Mouse (Mus musculus) regulatory T cell (primary cell): ENCODE results near the gene Fancd2.

Experiments used
- in situ Hi-C: fragments of 300-600 bp; cut with MboI, MseI; formaldehyde crosslinking; loops from one replicate; pipeline ENCODE4 v1.15.1; 2025; ENCODE audit warnings: high pct_unique_total_duplicates

The Fancd2 gene

DNA sequence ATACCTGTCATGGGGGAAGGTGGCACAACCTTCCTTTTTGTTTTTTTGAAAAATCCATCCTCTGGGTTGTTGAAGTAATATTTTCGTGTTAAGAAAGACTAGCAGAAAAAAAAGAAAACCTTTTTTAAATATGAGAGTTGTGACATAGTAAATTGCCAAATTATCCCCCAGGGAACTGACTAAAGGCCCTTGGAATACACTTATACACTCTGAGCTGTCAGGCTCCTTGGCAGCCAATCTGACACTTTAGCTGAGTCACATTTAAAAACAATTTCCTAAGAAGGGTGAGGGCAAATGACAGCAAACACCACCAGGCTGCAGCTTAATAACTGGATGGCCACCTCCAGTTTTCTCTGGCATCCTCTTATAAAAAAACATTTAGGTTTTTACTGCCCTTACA lies 9.2 kb upstream of the Fancd2 start:
- in situ Hi-C loops: no loop called here

DNA sequence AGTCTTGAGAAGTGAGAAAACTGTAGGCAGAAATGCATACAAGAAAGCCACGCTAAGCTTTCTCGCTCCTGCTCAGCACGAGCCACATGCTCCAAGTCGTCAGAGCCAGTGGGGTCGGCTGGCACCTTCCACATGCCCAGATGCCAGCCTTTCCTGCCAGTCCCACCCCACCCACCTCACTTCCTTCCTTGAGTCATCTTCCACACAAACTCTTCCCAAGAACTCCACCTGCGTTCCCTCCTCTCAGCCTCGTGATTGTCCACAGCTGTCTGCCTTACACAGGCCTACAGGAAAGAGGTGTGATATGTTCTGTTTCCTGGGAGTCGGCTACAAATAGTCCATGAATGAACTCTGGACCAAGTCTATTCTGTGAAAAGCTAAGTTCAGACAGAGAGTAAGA lies 8.1 kb upstream of the Fancd2 start:
- in situ Hi-C loops: no loop called here

DNA sequence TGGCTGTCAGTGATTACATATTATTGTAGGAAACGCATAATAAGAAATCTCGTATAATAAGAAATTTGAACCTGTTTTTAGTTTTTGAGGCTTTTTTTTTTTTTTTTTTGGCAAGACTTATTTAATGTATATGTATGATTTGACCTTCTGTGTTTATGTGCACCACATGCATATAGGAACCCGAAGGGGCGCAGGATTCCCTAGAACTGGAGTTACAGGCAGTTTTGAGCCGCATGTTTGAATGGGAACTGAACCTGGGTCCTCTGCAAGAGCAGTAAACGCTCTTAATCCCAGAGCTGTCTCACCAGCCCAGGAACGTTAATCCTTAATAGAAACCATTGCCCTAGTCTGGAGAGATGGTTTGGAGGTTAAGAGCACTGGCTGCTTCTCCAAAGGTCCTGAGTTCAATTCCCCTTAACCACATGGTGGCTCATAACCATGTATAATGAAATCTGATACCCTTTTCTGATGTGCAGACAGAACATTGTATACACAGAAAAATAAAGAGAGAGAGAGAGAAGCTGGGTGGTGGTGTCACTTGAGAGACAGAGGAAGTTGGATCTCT lies 440 bp downstream of the Fancd2 start:
- in situ Hi-C loops: no loop called here

DNA sequence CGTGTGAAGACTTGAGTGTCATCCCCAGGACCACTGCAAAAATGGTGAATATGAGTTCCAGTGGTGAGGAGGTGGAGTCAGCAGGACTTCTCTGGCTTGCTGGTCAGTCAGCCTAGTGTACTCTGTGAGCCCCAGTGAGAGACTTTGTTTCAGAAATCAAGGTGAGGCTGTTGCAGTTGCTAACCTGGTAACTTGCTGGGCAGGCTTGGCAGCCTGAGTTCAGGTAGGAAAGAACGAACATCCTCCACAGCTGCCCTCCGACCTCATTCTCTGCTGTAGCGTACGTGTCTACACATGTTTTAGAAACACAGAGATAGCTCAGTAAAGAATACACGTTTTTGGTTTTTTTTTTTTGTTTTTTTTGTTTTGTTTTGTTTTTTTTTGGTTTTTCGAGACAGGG lies 3.4 kb downstream of the Fancd2 start:
- in situ Hi-C loops: no loop called here

DNA sequence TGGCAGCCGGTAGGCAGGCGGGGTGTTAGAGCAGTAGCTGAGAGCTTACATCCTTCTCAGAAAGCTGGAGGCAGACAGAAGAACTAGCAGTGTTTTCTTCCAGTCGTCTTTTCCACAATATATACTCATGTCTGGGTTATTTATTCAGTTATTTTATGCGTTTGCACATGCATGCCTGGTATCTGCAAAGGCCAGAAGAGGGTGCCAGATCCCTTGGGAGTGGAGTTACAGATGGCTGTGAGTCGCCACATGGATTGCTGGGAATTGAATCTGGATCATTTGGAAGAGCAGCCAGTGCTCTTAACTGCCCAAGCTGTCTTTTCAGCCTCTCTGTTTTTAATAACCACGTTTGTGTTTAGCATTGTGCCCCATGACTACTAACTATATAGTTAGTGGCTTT lies 10.1 kb downstream of the Fancd2 start:
- in situ Hi-C loops: no loop called here

DNA sequence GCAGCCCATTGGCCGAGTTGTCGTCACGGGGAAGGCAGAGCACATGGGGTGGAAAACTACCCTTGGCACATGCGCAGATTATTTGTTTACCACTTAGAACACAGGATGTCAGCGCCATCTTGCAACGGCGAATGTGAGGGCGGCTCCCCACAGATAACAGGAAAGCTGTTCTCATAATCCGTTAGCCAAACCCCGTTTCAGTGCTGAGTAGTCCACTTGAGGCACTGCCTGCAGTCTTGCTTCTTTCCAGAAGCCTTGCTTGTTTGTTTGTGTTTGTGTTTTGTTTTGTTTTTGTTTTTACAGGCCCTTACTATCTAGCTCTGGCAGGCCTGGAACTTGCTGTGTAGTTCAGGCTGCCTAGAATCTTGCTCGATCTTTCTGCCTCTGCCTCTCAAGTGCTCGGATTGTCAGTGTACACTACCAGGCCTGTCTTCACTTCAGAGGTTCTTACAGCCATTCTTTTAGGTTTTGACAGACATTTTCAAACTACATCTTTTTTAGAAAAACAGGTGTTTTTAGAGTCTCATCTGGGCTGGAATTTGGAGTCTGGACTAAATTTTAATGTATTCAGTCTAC lies 12.5 kb downstream of the Fancd2 start:
- in situ Hi-C loops: no loop called here

DNA sequence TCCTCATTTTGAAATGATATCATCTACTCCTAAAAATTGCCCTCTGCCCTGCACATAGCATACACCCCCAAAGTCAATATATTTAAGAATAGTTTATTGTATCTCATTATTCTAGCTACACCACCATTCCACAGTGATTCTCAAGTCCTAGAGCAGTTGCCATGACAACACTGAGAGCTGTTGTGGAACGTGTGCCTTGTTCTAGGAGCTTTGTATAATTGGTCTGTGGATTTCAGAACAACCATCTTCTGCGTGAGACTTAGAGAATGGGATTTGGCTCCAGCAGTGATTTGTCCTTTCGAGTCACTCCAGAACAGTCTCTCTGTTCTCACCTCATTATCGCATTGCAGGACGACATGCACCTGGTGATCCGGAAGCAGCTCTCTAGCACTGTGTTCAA lies 28.3 kb downstream of the Fancd2 start:
- in situ Hi-C loops: loop anchor here (25.0 kb wide), 1 partner anchor 422 kb away; no protein-coding TSS in a partner anchor

DNA sequence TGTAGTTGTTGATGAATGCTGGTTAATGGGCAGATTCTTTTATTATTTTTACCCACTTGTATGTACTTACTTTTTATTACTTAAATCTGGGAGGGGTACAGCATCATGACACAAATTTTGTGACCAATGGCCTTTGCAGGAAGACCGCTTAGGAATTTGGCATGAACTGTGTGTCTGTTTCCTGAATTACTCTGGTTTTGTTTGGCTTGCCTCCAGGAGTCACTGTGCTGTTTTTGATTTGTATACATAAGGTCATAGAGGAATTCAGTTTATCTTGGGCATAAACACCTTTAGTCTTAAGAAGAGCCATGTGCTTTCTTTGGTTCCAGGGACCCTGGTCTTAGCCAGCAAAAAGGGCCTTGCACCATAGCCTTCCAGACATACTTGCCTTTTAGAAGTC lies 33.1 kb downstream of the Fancd2 start:
- in situ Hi-C loops: loop anchor here (25.0 kb wide), 1 partner anchor 427 kb away; no protein-coding TSS in a partner anchor

DNA sequence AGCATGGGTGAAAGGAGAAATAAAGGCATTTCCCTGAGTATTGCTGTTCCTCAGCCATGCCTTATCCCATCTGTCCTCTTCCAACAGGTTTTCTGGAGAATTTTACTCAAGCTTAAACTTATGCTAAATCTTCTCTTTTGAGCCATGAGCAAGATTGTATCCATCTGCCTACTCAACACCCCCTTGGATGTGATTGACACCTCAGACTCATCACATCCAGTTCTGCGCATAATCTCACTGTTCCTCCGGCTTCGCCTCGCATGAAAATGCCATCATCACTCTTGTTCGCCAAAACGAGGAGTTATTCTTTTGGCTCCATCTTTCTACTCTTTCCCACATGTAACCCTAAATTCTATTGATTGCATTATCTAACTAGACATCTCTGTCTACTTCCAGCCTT lies 44.6 kb downstream of the Fancd2 start:
- in situ Hi-C loops: no loop called here

DNA sequence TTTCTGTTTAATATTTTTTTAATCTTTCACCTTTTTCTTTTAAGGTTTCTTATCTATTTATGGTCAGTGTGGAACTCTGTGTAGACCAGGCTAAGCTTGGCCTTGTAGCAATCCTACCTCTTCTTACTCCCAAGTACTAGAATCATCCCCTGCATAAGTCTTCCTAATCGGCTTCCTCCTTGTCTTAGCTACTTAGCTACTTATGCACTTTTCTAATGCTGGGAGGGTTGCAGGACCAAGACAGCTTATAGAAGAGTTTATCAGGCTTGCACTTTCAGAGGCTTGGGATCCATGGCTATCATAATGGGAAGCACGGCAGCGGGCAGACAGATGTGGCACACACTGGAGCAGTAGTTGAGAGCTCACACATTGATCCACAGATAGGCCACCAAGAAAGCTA lies 47.8 kb downstream of the Fancd2 start:
- in situ Hi-C loops: no loop called here

DNA sequence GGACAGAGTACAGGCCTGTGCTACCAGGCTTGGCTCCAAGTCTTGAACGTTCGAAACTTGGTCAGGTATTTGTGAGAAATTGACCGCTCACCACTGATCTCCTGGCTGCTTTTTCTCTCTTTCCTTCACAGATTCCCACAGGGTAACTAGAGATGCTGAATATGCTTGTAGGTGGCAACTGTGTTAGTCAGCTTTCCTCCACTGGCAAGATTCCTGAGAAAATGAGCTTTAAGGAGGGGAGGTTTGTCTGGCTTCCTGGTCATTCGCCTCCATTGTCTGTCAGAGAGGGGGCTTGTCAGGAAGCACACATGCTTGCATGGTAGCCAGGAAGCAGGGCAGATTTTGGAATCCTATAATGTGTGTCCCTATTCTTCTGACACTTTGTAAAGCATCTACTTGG lies 51.5 kb downstream of the Fancd2 start:
- in situ Hi-C loops: no loop called here

DNA sequence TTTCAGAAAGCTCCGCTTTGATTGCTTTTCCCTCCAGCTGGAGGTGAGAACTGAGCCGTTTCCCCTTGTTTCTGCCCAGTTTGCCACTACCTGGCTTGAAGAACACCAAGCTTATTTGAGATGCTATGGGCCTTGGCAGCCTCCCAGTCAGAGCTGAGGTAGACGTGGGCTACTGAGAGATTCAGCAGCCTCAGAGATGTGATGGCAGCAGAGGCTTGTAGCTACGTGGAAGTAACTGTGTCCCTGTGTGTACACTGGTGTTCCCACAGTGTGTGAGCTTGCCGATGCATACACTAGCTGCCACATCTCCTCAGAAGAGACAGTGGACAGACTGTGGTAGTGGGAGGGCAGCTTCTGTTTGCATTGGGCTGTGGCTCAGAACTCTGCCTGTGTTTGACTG lies 53.6 kb downstream of the Fancd2 start:
- in situ Hi-C loops: no loop called here

DNA sequence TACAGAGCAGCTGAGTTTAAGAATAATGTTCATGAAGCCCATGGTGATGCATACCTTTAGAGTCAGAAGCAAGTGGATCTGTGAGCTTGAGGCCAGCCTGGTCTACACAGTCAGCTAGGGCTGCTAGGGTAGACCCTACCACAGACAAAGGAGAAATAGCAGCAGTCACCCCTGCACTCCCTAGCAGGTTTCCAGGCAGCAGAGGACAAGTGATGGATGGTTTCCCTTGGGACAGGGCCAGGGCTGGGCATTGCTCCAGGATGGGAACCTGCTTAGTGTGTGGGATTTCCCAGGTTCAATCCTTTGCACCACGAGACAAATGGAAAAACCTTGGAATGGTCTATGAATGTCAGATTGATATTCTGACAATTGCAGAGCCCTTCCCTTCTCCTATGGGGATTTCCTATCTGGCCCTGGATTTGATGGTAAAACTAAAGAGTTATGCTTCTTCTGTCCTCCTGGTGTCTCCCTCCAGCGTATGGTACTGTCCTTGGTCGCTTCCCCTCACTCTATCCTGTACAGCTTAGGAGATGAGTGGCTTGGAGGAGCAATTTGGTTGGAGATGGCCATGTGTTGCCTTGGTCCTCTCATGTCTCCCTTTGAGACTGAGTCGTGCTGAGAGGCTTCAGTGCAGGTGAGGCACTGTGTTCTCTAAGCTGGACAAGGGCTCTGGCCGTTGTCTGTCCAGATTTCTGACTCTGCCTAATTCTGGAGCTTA lies 55.1 kb downstream of the Fancd2 start:
- in situ Hi-C loops: no loop called here

DNA sequence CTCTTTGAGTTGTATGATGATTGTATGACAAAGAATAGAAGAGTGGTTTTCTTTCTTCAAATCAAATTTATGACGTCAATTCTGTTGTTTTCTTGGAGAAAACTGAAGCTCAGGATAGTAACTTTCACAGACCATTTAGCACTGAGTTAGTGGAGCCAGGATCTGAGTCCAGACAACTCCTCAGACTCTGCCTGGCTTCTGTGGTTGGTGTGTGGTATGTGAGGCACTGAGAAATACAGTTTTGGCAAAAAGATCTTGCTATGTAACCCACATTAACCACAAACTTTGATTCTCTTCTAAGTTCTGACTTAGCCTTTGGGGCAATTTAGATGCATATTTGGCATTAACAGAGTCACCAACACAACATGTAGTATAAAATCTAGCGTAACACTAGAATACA lies 61.2 kb downstream of the Fancd2 start:
- in situ Hi-C loops: no loop called here

DNA sequence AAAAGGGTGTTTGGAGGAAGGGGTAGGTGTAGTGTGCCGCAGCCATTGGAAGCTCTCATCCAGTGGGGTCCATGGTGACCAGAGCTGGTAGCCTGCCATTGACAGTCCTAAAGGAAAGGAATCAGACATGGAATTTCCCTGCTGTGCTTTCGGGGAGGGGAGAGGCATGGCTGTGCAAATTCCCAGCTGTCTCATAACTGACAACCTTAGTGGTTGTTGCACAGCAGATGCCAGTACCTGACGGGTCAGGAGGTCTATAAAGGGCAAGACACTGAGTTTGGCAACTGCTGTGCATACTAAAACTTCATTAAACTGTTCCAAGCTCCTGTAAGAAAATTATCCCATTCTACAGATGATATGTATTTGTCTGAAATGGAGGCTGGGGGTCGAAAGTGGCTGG lies 66.5 kb downstream of the Fancd2 start:
- in situ Hi-C loops: no loop called here

DNA sequence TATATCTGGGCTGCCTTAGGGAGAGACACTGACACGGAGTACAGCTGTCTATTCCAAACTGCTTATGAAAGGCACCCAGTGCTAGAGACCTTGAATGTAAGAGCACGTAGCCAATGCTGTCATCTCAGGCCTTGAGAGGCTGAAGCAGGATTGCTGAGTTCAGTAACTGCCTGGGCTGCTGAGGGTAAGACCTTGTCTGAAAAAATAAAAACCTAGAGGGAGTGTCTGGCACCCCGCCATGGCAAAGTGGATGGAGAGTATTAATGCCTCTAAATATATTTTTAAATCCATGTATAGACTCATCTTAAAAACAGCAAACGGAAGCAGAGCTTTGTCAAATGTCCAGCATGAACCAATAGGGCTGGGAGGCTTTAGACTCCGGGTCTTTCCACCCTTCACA lies 68.4 kb downstream of the Fancd2 start:
- in situ Hi-C loops: no loop called here

DNA sequence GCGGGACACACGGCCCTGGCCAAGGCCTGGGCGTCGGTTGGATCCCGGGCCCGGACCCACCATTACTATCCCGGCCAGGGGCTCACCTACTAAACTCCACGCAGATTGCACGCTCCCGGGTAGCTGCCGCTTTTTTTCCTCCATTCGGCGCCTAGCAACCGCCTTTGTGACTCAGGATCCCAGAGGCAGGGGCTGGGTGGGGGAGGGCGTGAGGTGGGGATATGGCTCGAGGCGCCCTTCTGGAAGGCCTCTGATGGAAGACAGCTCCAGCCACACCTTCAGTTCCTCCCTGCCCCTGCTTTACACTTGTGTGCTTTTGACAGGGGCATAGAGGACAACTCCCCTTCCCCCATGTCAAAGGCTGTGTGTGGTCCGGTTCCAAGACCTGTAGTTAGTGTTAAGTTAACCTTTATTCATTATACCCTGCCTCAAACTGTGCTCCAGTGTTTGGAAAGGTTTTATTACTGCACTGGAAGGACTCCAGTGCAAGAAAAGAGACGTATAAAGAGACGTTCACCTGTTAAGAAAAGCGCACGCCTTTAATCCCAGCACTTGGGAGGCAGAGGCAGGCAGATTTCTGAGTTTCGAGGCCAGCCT lies 69.2 kb downstream of the Fancd2 start, which contains the start of gene Fancd2os:
TSS of gene Fancd2os (minus strand) at position 173 of the 597 bp plus-strand sequence.
- in situ Hi-C loops: no loop called here

DNA sequence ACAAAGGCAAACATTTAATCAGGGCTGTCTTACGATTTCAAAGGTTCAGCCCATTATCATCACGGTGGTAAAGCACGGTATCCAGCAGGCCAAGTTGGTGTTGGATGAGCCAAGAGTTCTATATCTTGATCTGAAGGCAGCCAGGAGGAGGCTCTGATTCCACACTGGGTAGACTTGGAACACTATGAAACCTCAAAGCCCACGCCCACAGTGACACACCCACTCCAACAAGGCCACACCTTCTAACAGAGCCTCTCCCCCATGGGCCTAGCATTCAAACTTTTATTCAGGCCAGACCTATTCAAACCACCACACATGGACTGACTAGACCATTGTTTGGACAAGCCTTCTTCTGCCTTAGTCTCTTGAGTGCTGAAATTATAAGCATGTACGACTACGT lies 71.3 kb downstream of the Fancd2 start:
- in situ Hi-C loops: no loop called here

DNA sequence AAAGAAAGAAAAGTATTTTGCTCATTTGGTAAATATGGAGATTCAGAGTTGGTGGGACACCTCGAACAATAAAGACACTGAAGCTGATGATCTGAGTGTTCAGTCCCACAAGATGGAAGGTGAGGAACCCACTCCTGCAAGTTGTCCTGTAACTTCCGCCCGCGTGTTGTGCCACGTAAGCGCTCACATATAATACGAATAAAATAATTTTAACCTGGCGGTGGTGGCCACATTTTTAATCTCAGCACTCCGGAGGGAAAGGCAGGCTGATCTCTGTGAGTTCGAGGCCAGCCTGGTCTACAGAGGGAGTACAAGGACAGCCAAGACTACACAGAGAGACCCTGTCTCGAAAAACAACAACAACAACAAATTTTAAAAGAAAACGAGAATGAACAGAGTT lies 72.5 kb downstream of the Fancd2 start:
- in situ Hi-C loops: no loop called here

DNA sequence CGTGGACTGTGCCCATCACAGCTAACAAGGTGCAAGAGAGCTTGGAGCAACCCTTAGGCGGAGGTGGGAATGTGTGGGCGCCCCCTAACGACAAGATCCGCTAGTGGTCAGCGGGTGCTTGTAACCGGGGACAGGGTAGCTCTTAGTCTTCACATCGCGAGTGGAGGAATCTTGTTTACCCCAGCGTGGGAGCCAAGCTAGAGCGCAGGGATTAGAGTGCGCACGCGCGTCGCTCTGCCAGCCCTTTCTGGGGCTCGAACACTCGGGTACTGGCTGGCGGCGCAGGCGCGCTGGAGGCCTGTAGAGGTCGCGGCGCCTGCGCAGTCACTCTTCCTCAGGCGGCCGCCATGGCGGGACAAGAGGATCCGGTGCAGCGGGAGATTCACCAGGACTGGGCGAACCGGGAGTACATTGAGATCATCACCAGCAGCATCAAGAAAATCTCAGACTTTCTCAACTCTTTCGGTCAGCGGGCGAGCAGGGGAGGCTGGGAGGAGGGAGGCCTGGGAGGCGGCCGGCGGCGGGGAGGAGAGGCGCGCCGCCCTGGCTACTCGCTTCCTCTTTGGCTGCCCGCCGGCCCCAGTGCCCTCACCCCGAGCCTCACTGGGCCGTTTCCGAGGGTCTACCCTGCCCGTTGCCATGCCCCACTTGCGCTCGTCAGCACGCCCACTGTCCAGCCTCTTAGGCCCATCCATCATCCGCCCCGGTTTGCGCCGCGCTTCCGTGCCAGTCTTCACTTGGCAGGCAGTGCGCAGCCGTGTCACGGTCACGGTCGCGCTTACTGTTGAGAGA lies 73.1 kb downstream of the Fancd2 start, which contains the start of gene Brk1:
TSS of gene Brk1 (plus strand) at position 341 of the 792 bp plus-strand sequence.
- in situ Hi-C loops: no loop called here

DNA sequence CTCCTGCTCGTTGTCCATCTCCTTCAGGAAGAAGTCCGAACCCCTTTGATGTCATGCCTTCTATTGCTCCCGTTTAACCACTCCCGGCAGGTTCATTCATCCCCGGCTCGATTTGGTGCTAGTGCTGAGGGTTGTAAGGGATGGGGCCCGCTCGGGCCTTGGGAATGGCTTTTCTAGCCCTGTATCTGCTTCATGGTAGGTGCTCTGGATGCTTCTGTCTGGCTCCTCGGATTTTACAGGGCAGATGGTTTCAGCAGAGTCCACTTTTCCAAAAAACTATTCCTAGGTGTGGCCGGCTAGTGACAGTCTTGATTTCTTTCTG lies 73.7 kb downstream of the Fancd2 start:
- in situ Hi-C loops: no loop called here

DNA sequence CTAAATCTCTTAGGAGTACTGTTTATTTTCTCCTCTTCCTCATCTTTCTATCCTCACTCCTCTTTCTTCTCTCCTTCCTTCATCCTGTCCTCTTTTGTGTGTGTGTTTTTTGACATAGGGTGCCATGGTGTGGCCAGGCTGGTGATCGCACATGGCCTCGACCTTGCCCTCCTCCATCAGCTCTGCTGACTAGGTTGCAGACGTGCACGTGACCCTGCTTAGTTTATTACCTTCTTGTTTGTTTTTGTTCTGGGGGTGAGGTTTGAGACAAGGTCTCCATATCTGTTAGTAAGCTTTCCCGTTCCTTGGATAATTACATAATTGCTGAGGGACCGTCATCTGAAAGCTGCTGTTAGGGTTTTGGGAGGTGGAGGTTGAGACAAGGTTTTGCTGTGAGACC lies 77.4 kb downstream of the Fancd2 start:
- in situ Hi-C loops: no loop called here
